Mouse (Mus musculus) bone marrow, adult 2 months (tissue): ENCODE results near the gene Ugt1a2.

ENCODE experiments used
- CTCF ChIP-seq: fragments of 200-500 bp; IDR thresholded peaks from 2 replicates; pipeline ENCODE4 v1.5.1; 2011; ENCODE audit warnings: low read length, control low read depth; ENCODE audit not compliant: control insufficient read depth, insufficient read depth
- POLR2A ChIP-seq: fragments of 200-500 bp; IDR thresholded peaks from 2 replicates; pipeline ENCODE4 v1.6.1; 2011; ENCODE audit warnings: low read depth, mild to moderate bottlenecking, control low read depth, low read length, borderline replicate concordance; ENCODE audit not compliant: control insufficient read depth

DNA sequence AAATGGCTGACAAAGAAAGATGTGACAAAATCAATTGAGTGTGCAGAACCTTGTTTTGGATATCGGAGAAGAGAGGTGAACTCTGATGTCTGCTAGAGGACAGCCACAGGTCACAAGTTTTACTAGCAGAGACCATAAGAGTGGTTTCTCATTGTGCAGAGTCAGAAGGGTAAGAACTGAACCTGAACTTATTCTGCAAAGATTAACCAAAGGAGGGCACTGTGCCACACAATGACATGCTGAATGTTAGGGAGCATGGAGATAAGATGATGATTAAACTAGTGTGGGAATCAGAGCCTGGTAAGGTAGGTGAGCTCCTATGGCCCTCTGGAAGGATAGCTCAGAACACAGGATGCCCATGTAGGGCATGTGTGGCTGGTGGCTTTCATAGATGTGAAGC, 4.7 kb upstream of the Ugt1a2 start:
- TF ChIP-seq CTCF (no peak), POLR2A (no peak)
